Comparison of ENCODE assay signal across 23 mouse cellular contexts in the genomic region with DNA sequence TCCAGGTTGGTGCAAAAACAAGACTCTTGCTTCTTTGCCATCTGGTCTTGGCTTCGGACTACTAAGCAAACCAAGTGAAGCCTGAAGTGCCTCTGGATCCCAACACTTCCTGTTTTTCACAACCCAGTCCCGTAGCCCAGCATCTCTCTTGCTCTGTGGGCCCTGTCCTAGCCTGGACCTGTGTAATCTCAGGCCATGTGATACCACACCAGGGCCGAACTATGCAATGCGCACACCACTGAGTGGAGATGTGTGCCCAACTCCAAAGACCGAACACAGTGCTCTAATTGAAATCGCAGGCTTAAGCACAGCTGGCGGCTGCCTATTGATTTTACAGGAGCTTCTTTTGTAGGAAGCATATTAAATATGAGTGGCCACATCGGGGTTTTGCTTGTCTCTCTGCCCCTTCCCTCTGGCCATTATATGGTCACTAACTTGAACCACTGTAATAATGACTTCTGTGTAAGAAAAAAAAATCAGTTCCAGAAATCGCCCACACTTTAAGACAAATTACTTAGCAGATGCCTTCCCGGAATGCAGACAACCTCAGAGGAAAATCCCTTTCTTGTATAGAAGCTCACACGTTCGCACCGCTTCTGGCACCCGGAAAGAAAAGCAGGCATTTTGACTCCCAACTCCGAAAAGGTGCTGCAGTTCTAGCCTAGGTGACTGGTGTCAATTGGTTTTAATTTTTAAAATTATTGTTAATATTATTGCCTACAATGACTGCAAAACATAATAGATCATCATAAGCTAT. TPM values are rescaled to one million over a fixed set of nuclear protein-coding genes. Genes with fewer than 3 reads are reported as not detected.
A peak's percentile ranks its signal among the peaks of the same experiment; 100 is the strongest.
DNase-seq lines count a peak whose midpoint lies in the region; ATAC-seq lines count a peak whose summit lies in the region.
"Had no signal": no experiment of that assay in that cellular context is flagged by ENCODE, and none has a peak within 500 bp of the region (broad histone marks: within the 10 kb centered on the region; RNA-seq: fewer than 3 reads in every experiment).

No protein-coding gene starts in this region.

- no peak overlapping the region for H3K4me2 ChIP-seq in forebrain, embryonic 11.5 days (ENCODE audit: low read depth, low read length, severe bottlenecking)
- H3K4me2 ChIP-seq in hindbrain, embryonic 12.5 days (replicated peaks), result no peak overlapping the region
- no peak overlapping the region for H3K4me2 ChIP-seq in hindbrain, embryonic 14.5 days (replicated peaks)
- no peak overlapping the region for H3K4me2 ChIP-seq in midbrain, embryonic 14.5 days (ENCODE audit: low read length)
- H3K4me2 ChIP-seq in midbrain, embryonic 15.5 days, result no peak overlapping the region
- H3K4me2 ChIP-seq: liver, embryonic 12.5 days had no signal

- no peak overlapping the region for H3K4me3 ChIP-seq in forebrain, embryonic 10.5 days
- no peak overlapping the region for H3K4me3 ChIP-seq in forebrain, embryonic 11.5 days (ENCODE audit: low read depth, low read length)
- no peak overlapping the region for H3K4me3 ChIP-seq in hindbrain, embryonic 12.5 days
- H3K4me3 ChIP-seq in hindbrain, embryonic 14.5 days (replicated peaks; ENCODE audit: low read length), result no peak overlapping the region
- H3K4me3 ChIP-seq in midbrain, embryonic 14.5 days (replicated peaks; ENCODE audit: low read depth, low read length), result no peak overlapping the region
- no peak overlapping the region for H3K4me3 ChIP-seq in midbrain, embryonic 15.5 days
- H3K4me3 ChIP-seq: forebrain, embryonic 13.5 days; gastrocnemius, adult 2 months; liver, embryonic 12.5 days; megakaryocyte, embryonic 14.5 days; myocyte had no signal

- DNase-seq in forebrain, embryonic 10.5 days (ENCODE audit: extremely low spot score, low spot score), result peak; percentile 44
- DNase-seq in forebrain, embryonic 11.5 days (ENCODE audit: low spot score), result no peak
- DNase-seq in hindbrain, embryonic 14.5 days (ENCODE audit: low spot score), result no peak
- peak; percentile 40 for DNase-seq in midbrain, embryonic 14.5 days
- DNase-seq in retina, embryonic 14.5 days (ENCODE audit: low spot score), result peak; percentile 32
- DNase-seq in left cerebral cortex, adult 8-10 months (ENCODE audit: low spot score in 2 of 2), result no peak
- DNase-seq: adrenal gland, adult 2 months; cerebellum, postnatal 10 days; gastrocnemius, adult 2 months; kidney, adult 11 months; kidney, postnatal 10 days; left cerebral cortex, postnatal 4 days; lung, adult 2 months had no signal

- ATAC-seq in forebrain, embryonic 11.5 days (replicated peaks; ENCODE audit: low FRiP score), result no peak
- peak; percentile 42; the same call in 1 of the 2 replicates for ATAC-seq in hindbrain, embryonic 12.5 days (ENCODE audit: low FRiP score)
- no peak for ATAC-seq in hindbrain, embryonic 14.5 days (ENCODE audit: low FRiP score)
- no peak for ATAC-seq in midbrain, embryonic 14.5 days (ENCODE audit: low FRiP score, low TSS enrichment)
- ATAC-seq in midbrain, embryonic 15.5 days (replicated peaks), result no peak
- ATAC-seq: forebrain, embryonic 13.5 days; liver, embryonic 12.5 days had no signal

- H3K27ac ChIP-seq in forebrain, embryonic 10.5 days, result peak overlapping the region; percentile 73
- H3K27ac ChIP-seq in forebrain, embryonic 11.5 days (ENCODE audit: low read depth, low read length), result no peak overlapping the region
- H3K27ac ChIP-seq in hindbrain, embryonic 12.5 days, result no peak overlapping the region
- H3K27ac ChIP-seq in hindbrain, embryonic 14.5 days, result no peak overlapping the region
- H3K27ac ChIP-seq in midbrain, embryonic 14.5 days (replicated peaks; ENCODE audit: low read depth, low read length), result no peak overlapping the region
- H3K27ac ChIP-seq in midbrain, embryonic 15.5 days, result no peak overlapping the region
- H3K27ac ChIP-seq: forebrain, embryonic 13.5 days; gastrocnemius, adult 2 months; liver, embryonic 12.5 days; stomach, postnatal 0 days had no signal

- no peaks in the 10 kb centered on the region for H3K36me3 ChIP-seq in forebrain, embryonic 10.5 days (replicated peaks)
- H3K36me3 ChIP-seq in forebrain, embryonic 11.5 days (ENCODE audit: control insufficient read depth, insufficient read depth, low read length), result no peaks in the 10 kb centered on the region
- no peaks in the 10 kb centered on the region for H3K36me3 ChIP-seq in hindbrain, embryonic 12.5 days
- H3K36me3 ChIP-seq in hindbrain, embryonic 14.5 days (replicated peaks; ENCODE audit: control insufficient read depth, insufficient read depth), result no peaks in the 10 kb centered on the region
- H3K36me3 ChIP-seq in midbrain, embryonic 14.5 days (ENCODE audit: control insufficient read depth, insufficient read depth, low read length), result no peaks in the 10 kb centered on the region
- H3K36me3 ChIP-seq in midbrain, embryonic 15.5 days (replicated peaks), result no peaks in the 10 kb centered on the region
- H3K36me3 ChIP-seq: liver, embryonic 12.5 days had no signal

- peaks cover 70% of the 10 kb centered on the region for H3K4me1 ChIP-seq in forebrain, embryonic 10.5 days
- H3K4me1 ChIP-seq in forebrain, embryonic 11.5 days (replicated peaks; ENCODE audit: control insufficient read depth, insufficient read depth, low read length), result peaks cover 21% of the 10 kb centered on the region; the same call in 1 of the 2 replicates
- H3K4me1 ChIP-seq in hindbrain, embryonic 12.5 days, result peaks cover 18% of the 10 kb centered on the region
- H3K4me1 ChIP-seq in hindbrain, embryonic 14.5 days (replicated peaks; ENCODE audit: control insufficient read depth, insufficient read depth, low read length), result no peaks in the 10 kb centered on the region
- 0 out of 2 replicates have a peak, but pooled peaks cover 4% of the 10 kb centered on the region for H3K4me1 ChIP-seq in midbrain, embryonic 14.5 days (ENCODE audit: control insufficient read depth, insufficient read depth, low read length)
- peaks cover 15% of the 10 kb centered on the region for H3K4me1 ChIP-seq in midbrain, embryonic 15.5 days
- H3K4me1 ChIP-seq: liver, embryonic 12.5 days had no signal

- 4% methylated on average over 15 of the region's 15 CpGs for WGBS in forebrain, embryonic 10.5 days
- WGBS in forebrain, embryonic 11.5 days, result 4% methylated on average over 15 of the region's 15 CpGs
- WGBS in hindbrain, embryonic 12.5 days, result 5% methylated on average over 15 of the region's 15 CpGs
- WGBS in hindbrain, embryonic 14.5 days, result 3% methylated on average over 15 of the region's 15 CpGs
- 5% methylated on average over 15 of the region's 15 CpGs for WGBS in midbrain, embryonic 14.5 days
- 12% methylated on average over 15 of the region's 15 CpGs for WGBS in midbrain, embryonic 15.5 days

- H3K9me3 ChIP-seq in forebrain, embryonic 10.5 days, result no peaks in the 10 kb centered on the region
- no peaks in the 10 kb centered on the region for H3K9me3 ChIP-seq in forebrain, embryonic 11.5 days (ENCODE audit: control insufficient read depth, low read length)
- no peaks in the 10 kb centered on the region for H3K9me3 ChIP-seq in hindbrain, embryonic 12.5 days (replicated peaks)
- H3K9me3 ChIP-seq in hindbrain, embryonic 14.5 days (ENCODE audit: control insufficient read depth, low read length), result no peaks in the 10 kb centered on the region
- H3K9me3 ChIP-seq in midbrain, embryonic 14.5 days (ENCODE audit: control insufficient read depth, low read length), result no peaks in the 10 kb centered on the region
- H3K9me3 ChIP-seq in midbrain, embryonic 15.5 days, result no peaks in the 10 kb centered on the region
- H3K9me3 ChIP-seq: forebrain, embryonic 13.5 days; liver, embryonic 12.5 days; megakaryocyte, embryonic 14.5 days had no signal

- H3K9ac ChIP-seq in forebrain, embryonic 11.5 days (ENCODE audit: low read length), result no peak overlapping the region
- H3K9ac ChIP-seq in hindbrain, embryonic 12.5 days, result no peak overlapping the region
- no peak overlapping the region for H3K9ac ChIP-seq in hindbrain, embryonic 14.5 days
- no peak overlapping the region for H3K9ac ChIP-seq in midbrain, embryonic 14.5 days (replicated peaks; ENCODE audit: low read length)
- no peak overlapping the region for H3K9ac ChIP-seq in midbrain, embryonic 15.5 days
- H3K9ac ChIP-seq: liver, embryonic 12.5 days had no signal

- H3K27me3 ChIP-seq in forebrain, embryonic 10.5 days (ENCODE audit: poor library complexity, severe bottlenecking), result peaks cover 100% of the 10 kb centered on the region
- H3K27me3 ChIP-seq in forebrain, embryonic 11.5 days (ENCODE audit: control insufficient read depth, insufficient read depth, low read length), result peaks cover 56% of the 10 kb centered on the region
- H3K27me3 ChIP-seq in hindbrain, embryonic 12.5 days, result peaks cover 95% of the 10 kb centered on the region
- H3K27me3 ChIP-seq in hindbrain, embryonic 14.5 days (ENCODE audit: control insufficient read depth, insufficient read depth, low read length), result peaks cover 99% of the 10 kb centered on the region
- peaks cover 99% of the 10 kb centered on the region for H3K27me3 ChIP-seq in midbrain, embryonic 14.5 days (ENCODE audit: control insufficient read depth, insufficient read depth, low read length)
- H3K27me3 ChIP-seq in midbrain, embryonic 15.5 days (replicated peaks), result peaks cover 87% of the 10 kb centered on the region

RNA-seq across cellular contexts. Expression of a gene that starts 1.5 kb away (rescaled TPM):
- polyA plus RNA-seq in forebrain, embryonic 10.5 days (2016; fragmentation: Nextera tagmentation; extraction: Ambion mirVana), result 31.3 and 35.2 TPM in 2 replicates
- 47.5 and 51.5 TPM in 2 replicates for polyA plus RNA-seq in forebrain, embryonic 11.5 days (2014; fragmentation: Nextera tagmentation; extraction: Ambion mirVana)
- 0.31 and 0.63 TPM in 2 replicates for polyA plus RNA-seq in hindbrain, embryonic 12.5 days (2016; fragmentation: Nextera tagmentation; extraction: Ambion mirVana)
- polyA plus RNA-seq in hindbrain, embryonic 14.5 days (2014; fragmentation: Nextera tagmentation; extraction: Ambion mirVana), result not detected in 2 replicates
- 0.09 TPM in 1 of 2 replicates, not detected in the other for polyA plus RNA-seq in midbrain, embryonic 14.5 days (2014; fragmentation: Nextera tagmentation; extraction: Ambion mirVana)
- polyA plus RNA-seq in midbrain, embryonic 15.5 days (2015; fragmentation: Nextera tagmentation; extraction: Ambion mirVana), result 4.1 and 4.2 TPM in 2 replicates
- 10 to 100 TPM; 25.8 to 29.3 (median 28.4) TPM for total RNA-seq in left cerebral cortex, adult 8-10 months (2022)
- total RNA-seq: adrenal gland, adult 2 months; gastrocnemius, adult 2 months; granulocyte monocyte progenitor cell, adult 5-6 weeks; hematopoietic stem cell, adult 5-6 weeks had no signal
- polyA plus RNA-seq: adrenal gland, adult 2 months; liver, embryonic 12.5 days; lung, adult 2 months; myocyte; stomach, postnatal 0 days; urinary bladder, adult 2 months had no signal

Comparison
In these comparisons a context has a peak if more than half of its experiments do, and no peak if none do; other contexts are left out.
1. DNase-seq: peak in forebrain, embryonic 10.5 days (single experiment), midbrain, embryonic 14.5 days (single experiment) and retina, embryonic 14.5 days (single experiment); none in forebrain, embryonic 11.5 days (single experiment), hindbrain, embryonic 14.5 days (single experiment) and left cerebral cortex, adult 8-10 months (0 of 2).